Mouse (Mus musculus) CH12.LX (cell line): ENCODE data around the gene Gjb2. TPM values are rescaled to one million over a fixed set of nuclear protein-coding genes. Genes with fewer than 3 reads are reported as not detected.
"Not testable (repeated sequence)": the region's sequence is repeated elsewhere in the genome, so short reads cannot be mapped to it uniquely, and the experiment has no call there.

ENCODE experiments used
- DNase-seq: peaks from one replicate; pipeline ENCODE4 v3.0.0-alpha.2; 2013; ENCODE audit errors: extremely low read depth
- H3K27ac ChIP-seq: 2 replicates; pipeline ENCODE4 v1.5.1; 2012; ENCODE audit warnings: low read depth, mild to moderate bottlenecking, control low read depth, moderate library complexity; ENCODE audit not compliant: insufficient read depth
- H3K27me3 ChIP-seq: replicated peaks from 2 replicates; pipeline ENCODE3; 2012; ENCODE audit warnings: inconsistent platforms
- H3K36me3 ChIP-seq, 2 experiments: replicated peaks in 1 of 2; 2 replicates each; pipeline versions ENCODE3 to v1.6.1; 2012; ENCODE audit warnings: inconsistent platforms in 1 of 2, low read length in 1 of 2, mild to moderate bottlenecking in 1 of 2, mixed read lengths in 1 of 2, moderate library complexity in 1 of 2; ENCODE audit not compliant: control insufficient read depth in 1 of 2, insufficient read depth in 1 of 2
- H3K4me1 ChIP-seq, 2 experiments: 2 replicates each; pipeline ENCODE4 v1.6.1; 2012; ENCODE audit warnings: inconsistent platforms in 1 of 2, moderate library complexity in 1 of 2; ENCODE audit not compliant: insufficient read depth in 2 of 2, control insufficient read depth in 1 of 2
- H3K4me2 ChIP-seq: 2 replicates; pipeline ENCODE4 v1.6.1; 2012; ENCODE audit warnings: low read depth, mild to moderate bottlenecking, control low read depth; ENCODE audit not compliant: poor library complexity, insufficient read depth, severe bottlenecking
- H3K4me3 ChIP-seq, 3 experiments: fragments of 150-350 bp in 1 of 3; sonication (generic) in 1 of 3; replicated peaks in 1 of 3; 2 replicates each; pipeline versions ENCODE3 to v1.5.1; 2011 to 2012; ENCODE audit warnings: low read depth in 2 of 3, low read length in 2 of 3, mild to moderate bottlenecking in 2 of 3, moderate library complexity in 2 of 3, control low read depth in 1 of 3, improper control_type of control experiment in 1 of 3, inconsistent platforms in 1 of 3, mixed read lengths in 1 of 3; ENCODE audit not compliant: poor library complexity in 1 of 3
- H3K79me2 ChIP-seq: replicated peaks from 2 replicates; pipeline ENCODE4 v1.6.1; 2012; ENCODE audit warnings: mild to moderate bottlenecking, moderate library complexity; ENCODE audit not compliant: control insufficient read depth, poor library complexity, insufficient read depth, severe bottlenecking; ENCODE audit errors: extremely low read depth
- H3K9ac ChIP-seq: 2 replicates; pipeline ENCODE4 v1.6.1; 2012; ENCODE audit warnings: low read depth, mild to moderate bottlenecking, control low read depth, moderate library complexity; ENCODE audit not compliant: insufficient read depth
- H3K9me3 ChIP-seq: replicated peaks from 2 replicates; pipeline ENCODE3; 2012; ENCODE audit warnings: low read length, inconsistent platforms, mixed read lengths
- CTCF ChIP-seq, 2 experiments: IDR thresholded peaks in 1 of 2; conservative IDR thresholded peaks in 1 of 2; 2 replicates each; pipeline ENCODE4 v1.5.1; 2011 to 2012; ENCODE audit warnings: low read depth in 2 of 2, low read length in 2 of 2, improper control_type of control experiment in 1 of 2, inconsistent platforms in 1 of 2, mild to moderate bottlenecking in 1 of 2, moderate library complexity in 1 of 2
- EP300 ChIP-seq: IDR thresholded peaks from 2 replicates; pipeline ENCODE4 v1.6.1; 2011; ENCODE audit warnings: low read length, improper control_type of control experiment
- PAX5 ChIP-seq: IDR thresholded peaks from 2 replicates; pipeline ENCODE4 v1.6.1; 2012; ENCODE audit warnings: low read length, inconsistent platforms, mixed read lengths
- RAD21 ChIP-seq: IDR thresholded peaks from 2 replicates; pipeline ENCODE4 v1.6.1; 2011; ENCODE audit warnings: low read depth, mild to moderate bottlenecking, low read length, improper control_type of control experiment, moderate library complexity
- SMC3 ChIP-seq: IDR thresholded peaks from 2 replicates; pipeline ENCODE4 v1.6.1; 2011; ENCODE audit warnings: low read depth, low read length, improper control_type of control experiment
- ZC3H11A ChIP-seq: IDR thresholded peaks from 2 replicates; pipeline ENCODE4 v1.6.1; 2012; ENCODE audit warnings: low read depth, mild to moderate bottlenecking, inconsistent platforms, low read length, improper control_type of control experiment
- dilution Hi-C: fragments of 300-500 bp; cut with MboI; formaldehyde crosslinking; loops from 2 replicates; pipeline ENCODE4 v1.14.3; 2020; ENCODE audit warnings: low sequenced_read_pairs; ENCODE audit not compliant: extremely low pct_unique_long_range_greater_than_20kb, extremely low pct_ligation_motif_present
- in situ Hi-C: fragments of 300-500 bp; cut with MboI; formaldehyde crosslinking; loops from 3 replicates; pipeline ENCODE4 v1.14.3; 2019; ENCODE audit warnings: low sequenced_read_pairs, low pct_ligation_motif_present, low pct_unique_long_range_greater_than_20kb, mixed read lengths
- polyA plus RNA-seq: library from polyadenylated mRNA; unstranded; fragments of >175 nt; gene quantifications from 2 replicates; pipeline ENCODE4 v1.2.1, GENCODE M21; 2012; ENCODE audit warnings: low read depth; ENCODE audit not compliant: insufficient read length
- total RNA-seq, 2 experiments: library from RNA; depleted of rRNA; stranded (reverse); fragments of 300-350 nt in 1 of 2; fragments of >200 nt in 1 of 2; gene quantifications; 2 replicates each; pipeline ENCODE4 v1.2.3; 2012 to 2014

Gene Gjb2
- total and polyA plus RNA-seq, 3 experiments: not detected

GRCm38 (mm10) chr14:57069906-57070305 lies 34.6 kb downstream of the Gjb2 start:
- TF ChIP-seq RAD21: peak; percentile 71
- peak; percentile 76 to 100 for TF ChIP-seq CTCF (conservative IDR thresholded peaks at IDR 0.05 in 1 of 2, IDR thresholded peaks at IDR 0.05 in 1 of 2; ENCODE audit: low read depth in 2 of 2, low read length in 2 of 2)
- TF ChIP-seq SMC3: peak; percentile 61
- dilution Hi-C loops, H3K27me3 ChIP-seq, H3K36me3 ChIP-seq, H3K79me2 ChIP-seq, H3K27ac ChIP-seq, H3K4me3 ChIP-seq, H3K9me3 ChIP-seq, H3K9ac ChIP-seq, H3K4me2 ChIP-seq: not testable (repeated sequence)
- in situ Hi-C loops: loop anchor here (10.0 kb wide), 4 partner anchors 95 to 695 kb away; no protein-coding TSS in a partner anchor
- DNase-seq: peak; percentile 81
- peaks cover 5 to 33% of the 10 kb centered on the region in 2 experiments; a peak in 3 of 4 replicates for H3K4me1 ChIP-seq

- Histone ChIP-seq H3K79me2 (no peaks in the 10 kb centered on the region), H3K4me2 (no peak overlapping the region), H3K4me1 (peaks cover 5 to 33% of the 10 kb centered on the region in 2 experiments; a peak in 3 of 4 replicates), H3K36me3 (no peaks in the 10 kb centered on the region), H3K9ac (no peak overlapping the region), H3K9me3 (no peaks in the 10 kb centered on the region), H3K27me3 (no peaks in the 10 kb centered on the region), H3K27ac (no peak overlapping the region), H3K4me3 (no peak overlapping the region)
- TF ChIP-seq EP300 (peak; percentile 64), PAX5 (no peak)
- dilution Hi-C loops (no loop called here), in situ Hi-C loops (loop anchor here (10.0 kb wide), 4 partner anchors 91 to 691 kb away; no protein-coding TSS in a partner anchor)
- peak; percentile 67 for DNase-seq
These were observed 38.4 kb downstream of the Gjb2 start for GRCm38 (mm10) chr14:57066053-57066452.

GRCm38 (mm10) chr14:57060052-57060451 lies 44.5 kb downstream of the Gjb2 start:
- H3K9ac ChIP-seq, dilution Hi-C loops, H3K4me1 ChIP-seq, H3K79me2 ChIP-seq, H3K4me2 ChIP-seq, H3K27me3 ChIP-seq, H3K9me3 ChIP-seq, H3K4me3 ChIP-seq, H3K27ac ChIP-seq, H3K36me3 ChIP-seq: not testable (repeated sequence)
- in situ Hi-C loops: loop anchor here (10.0 kb wide), 4 partner anchors 85 to 685 kb away; no protein-coding TSS in a partner anchor
- TF ChIP-seq SMC3: peak; percentile 77
- TF ChIP-seq CTCF (conservative IDR thresholded peaks at IDR 0.05 in 1 of 2, IDR thresholded peaks at IDR 0.05 in 1 of 2; ENCODE audit: low read depth in 2 of 2, low read length in 2 of 2): peak; percentile 84 to 100
- TF ChIP-seq ZC3H11A: 0 out of 2 replicates have a peak, but pooled peaks have one; percentile 24
- TF ChIP-seq RAD21: peak; percentile 74
- peak; percentile 74 for DNase-seq
